Mouse (Mus musculus): Measurements from ENCODE around the gene Madd. TPM values are rescaled to one million over a fixed set of nuclear protein-coding genes. Genes with fewer than 3 reads are reported as not detected.

Gene Madd
- total and polyA plus RNA-seq, 2 experiments from 2014 or later = 2.4 to 4.3 TPM

- no peak for DNase-seq (ENCODE audit: low spot score)
- no peak overlapping the region for H3K4me2 ChIP-seq (ENCODE audit: low read depth, low read length)
- no peaks in the 10 kb centered on the region for H3K9me3 ChIP-seq (replicated peaks; ENCODE audit: control insufficient read depth, low read length)
- H3K27me3 ChIP-seq (ENCODE audit: control insufficient read depth, insufficient read depth, low read length) = no peaks in the 10 kb centered on the region
- WGBS = 78% methylated on average over 6 of the region's 6 CpGs
- ATAC-seq (ENCODE audit: insufficient read depth, low read depth) = no peak
- no peaks in the 10 kb centered on the region for H3K36me3 ChIP-seq (replicated peaks; ENCODE audit: control insufficient read depth, insufficient read depth, low read length)
- H3K27ac ChIP-seq (ENCODE audit: low read depth) = no peak overlapping the region
- peaks cover 7% of the 10 kb centered on the region; the same call in 1 of the 2 replicates for H3K4me1 ChIP-seq (ENCODE audit: control insufficient read depth, insufficient read depth)
- H3K9ac ChIP-seq (replicated peaks; ENCODE audit: low read depth, low read length) = no peak overlapping the region
- TF ChIP-seq EP300 (IDR thresholded peaks at IDR 0.05; ENCODE audit: low read depth) (no peak), CTCF (IDR thresholded peaks at IDR 0.05; ENCODE audit: low read depth) (peak; percentile 12; the same call in 1 of the 2 replicates)
- no peak overlapping the region for H3K4me3 ChIP-seq (ENCODE audit: low read depth, low read length)
These were observed 73.2 kb downstream of the Madd start for GRCm38 (mm10) chr2:91110429-91110828.

GRCm38 (mm10) chr2:91109807-91110385 lies 73.7 kb downstream of the Madd start:
- 89% methylated on average over 5 of the region's 5 CpGs for WGBS

GRCm38 (mm10) chr2:91109241-91109640 lies 74.4 kb downstream of the Madd start:
- H3K27ac ChIP-seq (ENCODE audit: low read depth) = no peak overlapping the region
- H3K9ac ChIP-seq (replicated peaks; ENCODE audit: low read depth, low read length) = no peak overlapping the region
- H3K4me1 ChIP-seq (ENCODE audit: control insufficient read depth, insufficient read depth) = peaks cover 7% of the 10 kb centered on the region; the same call in 1 of the 2 replicates
- H3K27me3 ChIP-seq (ENCODE audit: control insufficient read depth, insufficient read depth, low read length) = no peaks in the 10 kb centered on the region
- TF ChIP-seq EP300 (IDR thresholded peaks at IDR 0.05; ENCODE audit: low read depth) (no peak), CTCF (IDR thresholded peaks at IDR 0.05; ENCODE audit: low read depth) (no peak)
- H3K9me3 ChIP-seq (replicated peaks; ENCODE audit: control insufficient read depth, low read length) = no peaks in the 10 kb centered on the region
- no peak for ATAC-seq (ENCODE audit: insufficient read depth, low read depth)
- DNase-seq (ENCODE audit: low spot score) = no peak
- 83% methylated on average over 5 of the region's 5 CpGs for WGBS
- no peaks in the 10 kb centered on the region for H3K36me3 ChIP-seq (replicated peaks; ENCODE audit: control insufficient read depth, insufficient read depth, low read length)
- no peak overlapping the region for H3K4me3 ChIP-seq (ENCODE audit: low read depth, low read length)
- no peak overlapping the region for H3K4me2 ChIP-seq (ENCODE audit: low read depth, low read length)

More at GRCm38 (mm10) chr2:91109807-91110385, 73.7 kb downstream of the Madd start:
- DNase-seq (ENCODE audit: low spot score) (no peak), ATAC-seq (ENCODE audit: insufficient read depth, low read depth) (no peak)
- no peak overlapping the region for H3K4me3 ChIP-seq (ENCODE audit: low read depth, low read length)
- TF ChIP-seq EP300 (IDR thresholded peaks at IDR 0.05; ENCODE audit: low read depth) (no peak), CTCF (IDR thresholded peaks at IDR 0.05; ENCODE audit: low read depth) (no peak)
- H3K36me3 ChIP-seq (replicated peaks; ENCODE audit: control insufficient read depth, insufficient read depth, low read length) = no peaks in the 10 kb centered on the region
- peaks cover 7% of the 10 kb centered on the region; the same call in 1 of the 2 replicates for H3K4me1 ChIP-seq (ENCODE audit: control insufficient read depth, insufficient read depth)
- H3K9ac ChIP-seq (replicated peaks; ENCODE audit: low read depth, low read length) = no peak overlapping the region
- H3K27ac ChIP-seq (ENCODE audit: low read depth) = no peak overlapping the region
- H3K27me3 ChIP-seq (ENCODE audit: control insufficient read depth, insufficient read depth, low read length) = no peaks in the 10 kb centered on the region
- H3K9me3 ChIP-seq (replicated peaks; ENCODE audit: control insufficient read depth, low read length) = no peaks in the 10 kb centered on the region
- no peak overlapping the region for H3K4me2 ChIP-seq (ENCODE audit: low read depth, low read length)

GRCm38 (mm10) chr2:91108156-91108555 lies 75.5 kb downstream of the Madd start:
- no peak overlapping the region for H3K4me2 ChIP-seq (ENCODE audit: low read depth, low read length)
- TF ChIP-seq EP300 (IDR thresholded peaks at IDR 0.05; ENCODE audit: low read depth) (no peak), CTCF (IDR thresholded peaks at IDR 0.05; ENCODE audit: low read depth) (no peak)
- peaks cover 7% of the 10 kb centered on the region; the same call in 1 of the 2 replicates for H3K4me1 ChIP-seq (ENCODE audit: control insufficient read depth, insufficient read depth)
- no peak overlapping the region for H3K9ac ChIP-seq (replicated peaks; ENCODE audit: low read depth, low read length)
- H3K36me3 ChIP-seq (replicated peaks; ENCODE audit: control insufficient read depth, insufficient read depth, low read length) = no peaks in the 10 kb centered on the region
- no peaks in the 10 kb centered on the region for H3K27me3 ChIP-seq (ENCODE audit: control insufficient read depth, insufficient read depth, low read length)
- H3K4me3 ChIP-seq (ENCODE audit: low read depth, low read length) = no peak overlapping the region
- 70% methylated on average over 3 of the region's 3 CpGs for WGBS
- no peak overlapping the region for H3K27ac ChIP-seq (ENCODE audit: low read depth)
- no peak for DNase-seq (ENCODE audit: low spot score)
- no peak for ATAC-seq (ENCODE audit: insufficient read depth, low read depth)
- H3K9me3 ChIP-seq (replicated peaks; ENCODE audit: control insufficient read depth, low read length) = no peaks in the 10 kb centered on the region

- no peaks in the 10 kb centered on the region for H3K36me3 ChIP-seq (replicated peaks; ENCODE audit: control insufficient read depth, insufficient read depth, low read length)
- no peak overlapping the region for H3K4me2 ChIP-seq (ENCODE audit: low read depth, low read length)
- WGBS = 3% methylated on average over 7 of the region's 7 CpGs
- H3K27ac ChIP-seq (ENCODE audit: low read depth) = no peak overlapping the region
- H3K27me3 ChIP-seq (ENCODE audit: control insufficient read depth, insufficient read depth, low read length) = no peaks in the 10 kb centered on the region
- H3K4me1 ChIP-seq (ENCODE audit: control insufficient read depth, insufficient read depth) = no peaks in the 10 kb centered on the region
- ATAC-seq (ENCODE audit: insufficient read depth, low read depth) (peak; percentile 86), DNase-seq (ENCODE audit: low spot score) (peak; percentile 91)
- peak; percentile 99 for TF ChIP-seq CTCF (IDR thresholded peaks at IDR 0.05; ENCODE audit: low read depth)
- no peak for TF ChIP-seq EP300 (IDR thresholded peaks at IDR 0.05; ENCODE audit: low read depth)
- H3K4me3 ChIP-seq (ENCODE audit: low read depth, low read length) = no peak overlapping the region
- no peak overlapping the region for H3K9ac ChIP-seq (replicated peaks; ENCODE audit: low read depth, low read length)
- no peaks in the 10 kb centered on the region for H3K9me3 ChIP-seq (replicated peaks; ENCODE audit: control insufficient read depth, low read length)
These were observed 82.4 kb downstream of the Madd start for GRCm38 (mm10) chr2:91101124-91101740.

All from heart, postnatal 0 days (tissue).